Mouse (Mus musculus) megakaryocyte, embryonic 14.5 days (primary cell): ENCODE measurements at regions not wholly inside any gene's neighbourhood (a gene's known extent, or its start where the extent isn't known, plus 50 kb on each side); places are given as distances from the start of the nearest gene placed in this dataset.

ENCODE experiments used
- FLI1 ChIP-seq: IDR thresholded peaks from 2 replicates; pipeline ENCODE4 v1.6.1; 2012; ENCODE audit warnings: low read length, inconsistent platforms, mixed read lengths
- GATA1 ChIP-seq: IDR thresholded peaks from 3 replicates; pipeline ENCODE4 v1.6.1; 2012; ENCODE audit warnings: mixed read lengths, low read length, inconsistent platforms, borderline replicate concordance

DNA sequence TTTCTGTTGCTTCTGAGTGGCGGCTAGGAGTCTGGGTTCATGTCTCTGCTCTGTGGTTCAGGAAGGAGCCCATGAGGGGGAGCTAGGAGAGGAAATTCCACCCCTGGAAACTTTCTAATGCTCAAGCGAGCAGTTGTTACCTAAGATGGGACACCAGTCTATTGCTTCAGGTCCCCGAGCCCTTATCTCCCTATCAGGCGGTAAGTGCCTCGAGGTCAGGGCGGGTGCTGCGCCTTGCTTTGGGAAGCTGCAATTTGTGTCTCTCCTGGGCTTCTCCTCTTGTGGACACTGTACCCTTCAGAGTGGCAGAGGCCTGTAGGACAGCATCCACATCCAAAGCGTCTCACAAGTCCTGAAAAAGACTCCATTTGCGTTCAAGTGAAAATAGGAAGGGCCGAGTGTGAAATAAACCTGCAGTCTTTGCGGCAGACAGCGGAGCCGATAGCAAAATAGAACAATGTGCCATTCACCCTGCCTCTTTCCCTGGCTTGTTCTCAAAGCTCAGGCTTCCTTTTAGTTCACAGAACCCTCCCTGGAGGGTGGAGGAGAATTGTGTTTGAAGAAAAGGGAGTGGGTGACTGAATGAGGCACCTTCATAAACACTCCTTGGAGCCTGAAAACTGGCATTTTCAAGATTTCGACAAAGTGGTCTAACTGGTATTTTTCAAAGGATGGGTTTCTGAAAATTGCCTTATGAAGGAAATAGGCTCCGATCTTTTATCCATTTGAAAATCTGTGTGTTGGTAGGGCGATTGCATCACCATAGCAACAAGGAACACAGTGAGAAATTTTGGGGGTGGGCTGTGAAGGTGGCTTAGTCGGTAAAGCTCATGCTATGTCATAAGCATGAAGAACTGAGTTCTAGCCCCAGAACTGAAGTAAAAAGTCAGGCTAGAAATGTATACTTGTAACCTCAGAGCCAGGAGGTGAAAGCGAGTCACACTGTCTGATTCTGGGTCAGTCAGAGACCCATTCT, 87.2 kb upstream of the Cxcr4 start:
- TF ChIP-seq GATA1 (no peak), FLI1 (no peak)
